Mouse (Mus musculus): Measurements from ENCODE around the gene Arvcf. TPM values are rescaled to one million over a fixed set of nuclear protein-coding genes. Genes with fewer than 3 reads are reported as not detected.

Gene Arvcf
- polyA plus RNA-seq, 1 experiment from 2014 or later: 8.7 TPM

DNA sequence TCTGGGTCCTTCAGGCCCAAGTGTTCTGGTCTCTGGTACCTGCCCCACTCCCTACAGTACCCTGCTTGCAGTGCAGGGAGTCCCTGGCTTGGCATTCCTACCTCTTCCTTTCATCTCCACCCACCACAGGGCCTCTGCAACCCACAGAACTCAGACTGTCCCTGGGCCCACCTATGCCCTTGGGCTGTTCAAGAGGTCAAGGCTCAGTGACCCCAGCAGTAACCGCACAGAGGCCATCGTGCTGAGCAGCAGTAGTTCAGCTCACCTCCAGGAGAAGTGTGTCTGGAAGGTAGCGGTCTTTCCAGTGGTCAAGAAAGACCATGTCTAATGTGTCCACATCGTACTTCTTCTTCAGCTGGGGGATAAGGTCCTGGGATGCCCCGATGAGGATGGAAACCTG is 62.4 kb downstream of the Arvcf start:
- DNase-seq (ENCODE audit: low spot score) (no peak), ATAC-seq (ENCODE audit: low FRiP score, low TSS enrichment) (no peak)
- TF ChIP-seq CTCF (IDR thresholded peaks at IDR 0.05; ENCODE audit: low read depth): no peak
- TF ChIP-seq EP300 (optimal IDR thresholded peaks at IDR 0.05): no peak
- Histone ChIP-seq H3K36me3 (ENCODE audit: control insufficient read depth, insufficient read depth, low read length) (peaks cover 12% of the 10 kb centered on the region; the same call in 1 of the 2 replicates), H3K27ac (replicated peaks) (no peak overlapping the region), H3K9ac (ENCODE audit: low read length) (no peak overlapping the region), H3K27me3 (ENCODE audit: control insufficient read depth, insufficient read depth, low read length) (no peaks in the 10 kb centered on the region), H3K4me2 (replicated peaks; ENCODE audit: low read depth) (no peak overlapping the region), H3K9me3 (ENCODE audit: control insufficient read depth, low read length) (no peaks in the 10 kb centered on the region), H3K4me1 (replicated peaks; ENCODE audit: control insufficient read depth, insufficient read depth) (0 out of 2 replicates have a peak, but pooled peaks cover 2% of the 10 kb centered on the region), H3K4me3 (ENCODE audit: low read depth, low read length) (no peak overlapping the region)
- WGBS: 88% methylated on average over 5 of the region's 5 CpGs

DNA sequence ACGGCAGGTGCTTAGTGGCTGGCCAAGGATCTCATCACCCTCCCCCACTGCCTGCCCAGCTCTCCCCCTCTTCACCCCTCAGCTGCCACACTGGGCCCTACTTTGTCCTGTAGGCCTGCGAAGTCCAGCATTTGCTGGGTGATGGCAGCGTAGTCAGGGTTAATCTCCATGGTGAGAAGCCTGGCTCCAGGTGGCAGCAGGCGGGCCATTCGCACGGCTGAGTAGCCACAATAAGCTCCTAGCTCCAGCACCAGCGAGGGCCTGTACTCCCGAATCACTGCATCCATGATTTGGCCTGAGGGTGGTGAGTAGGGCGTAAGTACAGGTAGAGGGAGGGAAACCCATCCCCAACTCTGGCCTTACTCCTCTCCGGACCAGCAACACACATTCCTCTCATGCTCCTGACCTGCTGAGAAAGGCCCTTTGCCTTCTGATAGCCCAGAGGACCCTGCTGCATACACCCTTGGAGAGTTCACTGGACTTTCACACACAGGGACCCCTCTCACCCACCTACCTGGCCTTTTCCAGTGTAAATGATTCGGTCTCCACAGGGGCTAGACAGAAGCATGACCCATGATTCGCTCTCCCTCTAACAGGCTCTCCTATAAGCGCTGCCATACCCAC is 63.2 kb downstream of the Arvcf start:
- no peak for ATAC-seq (ENCODE audit: low FRiP score, low TSS enrichment)
- Histone ChIP-seq H3K27me3 (ENCODE audit: control insufficient read depth, insufficient read depth, low read length) (no peaks in the 10 kb centered on the region), H3K36me3 (ENCODE audit: control insufficient read depth, insufficient read depth, low read length) (peaks cover 12% of the 10 kb centered on the region; the same call in 1 of the 2 replicates), H3K4me1 (replicated peaks; ENCODE audit: control insufficient read depth, insufficient read depth) (no peaks in the 10 kb centered on the region), H3K9me3 (ENCODE audit: control insufficient read depth, low read length) (no peaks in the 10 kb centered on the region), H3K4me3 (ENCODE audit: low read depth, low read length) (no peak overlapping the region), H3K27ac (replicated peaks) (no peak overlapping the region), H3K4me2 (replicated peaks; ENCODE audit: low read depth) (no peak overlapping the region), H3K9ac (ENCODE audit: low read length) (no peak overlapping the region)
- no peak for DNase-seq (ENCODE audit: low spot score)
- no peak for TF ChIP-seq EP300 (optimal IDR thresholded peaks at IDR 0.05)
- no peak for TF ChIP-seq CTCF (IDR thresholded peaks at IDR 0.05; ENCODE audit: low read depth)
- 82% methylated on average over 13 of the region's 13 CpGs for WGBS

DNA sequence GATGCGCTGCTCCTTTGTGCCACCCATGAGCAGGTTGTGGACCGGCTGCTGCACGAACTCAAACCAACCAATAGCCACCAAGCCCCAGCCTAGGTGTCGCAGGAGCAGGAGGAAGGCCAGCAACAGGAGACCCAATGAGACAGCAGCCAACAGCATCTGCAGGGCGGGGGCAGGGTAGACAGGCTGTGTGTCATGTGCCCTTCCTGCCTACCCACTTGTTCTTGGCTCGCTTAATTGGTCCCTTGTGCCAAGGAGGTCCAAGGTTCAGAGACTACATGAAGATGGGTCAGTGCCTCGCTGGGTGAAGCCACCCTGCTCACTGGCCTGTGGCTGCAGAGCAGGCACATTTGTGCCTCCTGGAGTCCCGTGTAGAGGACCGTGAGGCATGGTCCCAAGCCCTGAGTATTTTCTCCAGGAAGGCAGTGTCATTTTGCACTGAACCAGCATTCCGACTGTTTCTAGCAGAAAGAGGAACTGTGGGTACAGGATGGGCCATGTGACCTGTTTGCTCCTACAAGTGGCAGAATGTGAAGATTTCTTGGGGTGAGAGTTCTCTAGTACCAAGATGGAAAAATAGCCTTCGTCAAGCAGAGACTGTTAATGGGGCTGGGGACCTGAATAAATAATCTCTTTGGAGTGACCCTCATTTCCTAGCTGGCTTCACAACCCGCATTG is 64.0 kb downstream of the Arvcf start:
- H3K9ac ChIP-seq (ENCODE audit: low read length): no peak overlapping the region
- H3K27me3 ChIP-seq (ENCODE audit: control insufficient read depth, insufficient read depth, low read length): no peaks in the 10 kb centered on the region
- H3K36me3 ChIP-seq (ENCODE audit: control insufficient read depth, insufficient read depth, low read length): peaks cover 12% of the 10 kb centered on the region; the same call in 1 of the 2 replicates
- DNase-seq (ENCODE audit: low spot score): no peak
- ATAC-seq (ENCODE audit: low FRiP score, low TSS enrichment): no peak
- H3K27ac ChIP-seq (replicated peaks): 0 out of 2 replicates have a peak overlapping the region, but pooled peaks have one; percentile 13
- no peak for TF ChIP-seq CTCF (IDR thresholded peaks at IDR 0.05; ENCODE audit: low read depth)
- no peak for TF ChIP-seq EP300 (optimal IDR thresholded peaks at IDR 0.05)
- H3K9me3 ChIP-seq (ENCODE audit: control insufficient read depth, low read length): no peaks in the 10 kb centered on the region
- H3K4me1 ChIP-seq (replicated peaks; ENCODE audit: control insufficient read depth, insufficient read depth): peaks cover 4% of the 10 kb centered on the region
- 78% methylated on average over 12 of the region's 12 CpGs for WGBS
- no peak overlapping the region for H3K4me3 ChIP-seq (ENCODE audit: low read depth, low read length)
- no peak overlapping the region for H3K4me2 ChIP-seq (replicated peaks; ENCODE audit: low read depth)

- Histone ChIP-seq H3K36me3 (ENCODE audit: control insufficient read depth, insufficient read depth, low read length) (peaks cover 9% of the 10 kb centered on the region; the same call in 1 of the 2 replicates), H3K27ac (replicated peaks) (no peak overlapping the region), H3K9ac (ENCODE audit: low read length) (no peak overlapping the region), H3K27me3 (ENCODE audit: control insufficient read depth, insufficient read depth, low read length) (no peaks in the 10 kb centered on the region), H3K4me1 (replicated peaks; ENCODE audit: control insufficient read depth, insufficient read depth) (peaks cover 4% of the 10 kb centered on the region), H3K4me3 (ENCODE audit: low read depth, low read length) (no peak overlapping the region), H3K4me2 (replicated peaks; ENCODE audit: low read depth) (no peak overlapping the region), H3K9me3 (ENCODE audit: control insufficient read depth, low read length) (no peaks in the 10 kb centered on the region)
- DNase-seq (ENCODE audit: low spot score) (no peak), ATAC-seq (ENCODE audit: low FRiP score, low TSS enrichment) (no peak)
- TF ChIP-seq EP300 (optimal IDR thresholded peaks at IDR 0.05): no peak
- TF ChIP-seq CTCF (IDR thresholded peaks at IDR 0.05; ENCODE audit: low read depth): no peak
- WGBS: 79% methylated on average over 7 of the region's 7 CpGs
These were observed 65.2 kb downstream of the Arvcf start for GRCm38 (mm10) chr16:18413032-18413816.

DNA sequence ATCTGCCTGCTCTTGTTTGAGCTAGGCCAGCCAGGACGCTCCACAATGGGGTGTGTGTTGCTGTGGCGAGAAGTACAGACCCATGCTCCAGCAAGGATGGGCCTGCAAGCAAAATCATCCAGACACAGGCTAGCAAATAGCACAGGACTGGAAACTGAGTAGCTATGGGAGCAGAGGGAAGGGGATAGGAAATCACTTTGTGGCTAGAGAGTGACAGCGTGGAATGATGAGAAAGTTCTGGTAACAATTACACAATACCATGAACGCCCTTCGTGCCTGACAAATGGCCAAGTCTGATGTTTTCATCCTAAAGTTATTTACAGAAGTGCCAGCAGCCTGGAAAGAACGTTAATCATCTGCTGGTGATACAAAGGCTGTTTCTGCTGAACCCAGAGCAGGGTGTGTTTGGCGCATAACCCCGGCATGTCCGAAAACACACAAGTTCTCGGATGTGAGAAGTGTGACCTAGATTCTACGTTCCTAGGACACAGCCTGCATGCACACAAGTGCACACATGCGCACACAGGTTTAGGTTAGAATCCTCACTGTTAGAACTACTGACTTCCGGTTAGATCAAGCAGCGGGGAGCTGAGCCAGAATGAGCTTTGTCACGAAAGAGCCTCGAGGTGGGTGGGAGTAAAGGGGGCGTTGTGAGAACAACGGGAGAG is 68.2 kb downstream of the Arvcf start:
- no peak for DNase-seq (ENCODE audit: low spot score)

More for the DNA sequence above, 68.2 kb downstream of the Arvcf start:
- no peaks in the 10 kb centered on the region for H3K27me3 ChIP-seq (ENCODE audit: control insufficient read depth, insufficient read depth, low read length)
- 18% methylated on average over 18 of the region's 18 CpGs for WGBS
- peak overlapping the region; percentile 8; the same call in 1 of the 2 replicates for H3K4me2 ChIP-seq (replicated peaks; ENCODE audit: low read depth)
- H3K36me3 ChIP-seq (ENCODE audit: control insufficient read depth, insufficient read depth, low read length): no peaks in the 10 kb centered on the region; the same call in 1 of the 2 replicates
- no peak overlapping the region for H3K4me3 ChIP-seq (ENCODE audit: low read depth, low read length)
- H3K4me1 ChIP-seq (replicated peaks; ENCODE audit: control insufficient read depth, insufficient read depth): peaks cover 4% of the 10 kb centered on the region
- peak overlapping the region; percentile 90 for H3K27ac ChIP-seq (replicated peaks)
- no peak for TF ChIP-seq CTCF (IDR thresholded peaks at IDR 0.05; ENCODE audit: low read depth)
- TF ChIP-seq EP300 (optimal IDR thresholded peaks at IDR 0.05): no peak
- no peaks in the 10 kb centered on the region for H3K9me3 ChIP-seq (ENCODE audit: control insufficient read depth, low read length)
- ATAC-seq (ENCODE audit: low FRiP score, low TSS enrichment): peak; percentile 68
- 0 out of 2 replicates have a peak overlapping the region, but pooled peaks have one; percentile 35 for H3K9ac ChIP-seq (ENCODE audit: low read length)
